8 mouse cellular contexts compared by ENCODE assay signal in the genomic region with DNA sequence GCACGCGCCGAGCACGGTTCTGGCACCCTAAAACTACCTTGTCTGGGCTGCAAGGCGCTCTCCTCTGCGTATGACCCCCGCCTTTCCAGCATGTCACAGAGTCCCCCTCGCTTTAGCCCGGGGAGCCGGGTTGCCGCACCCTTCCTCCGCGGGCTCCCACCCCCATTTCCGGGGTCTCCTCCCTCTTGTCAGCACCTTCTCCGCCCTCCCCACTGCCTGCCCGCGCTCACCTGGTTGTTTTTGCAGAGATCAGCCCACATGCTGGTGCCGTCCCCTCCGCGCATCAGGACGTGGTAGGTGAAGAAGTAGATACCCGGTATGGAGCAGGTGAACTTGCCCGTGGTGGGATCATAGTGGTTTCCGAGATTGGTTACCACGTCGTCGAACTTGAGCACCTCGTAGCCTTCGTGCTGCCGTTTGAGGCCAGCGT. TPM values are rescaled to one million over a fixed set of nuclear protein-coding genes. Genes with fewer than 3 reads are reported as not detected.
A peak's percentile ranks its signal among the peaks of the same experiment; 100 is the strongest.
DNase-seq lines count a peak whose midpoint lies in the region; ATAC-seq and TF ChIP-seq lines count a peak whose summit lies in the region.

No protein-coding gene starts in this region.

- no peak for DNase-seq in heart, postnatal 4 days
- no peak for DNase-seq in forebrain, embryonic 14.5 days (ENCODE audit: low spot score)
- no peak for DNase-seq in kidney, postnatal 0 days (ENCODE audit: low spot score)
- DNase-seq in thymus, postnatal 25 days = peak; percentile 71
- DNase-seq in spleen, postnatal 10 days (ENCODE audit: low spot score in 2 of 2) = no peak

- TF ChIP-seq CTCF in kidney, postnatal 0 days (IDR thresholded peaks at IDR 0.05; ENCODE audit: low read depth) = no peak

- H3K9me3 ChIP-seq in heart, embryonic 13.5 days = no peaks in the 10 kb centered on the region
- no peaks in the 10 kb centered on the region for H3K9me3 ChIP-seq in forebrain, embryonic 14.5 days (replicated peaks; ENCODE audit: control insufficient read depth, low read length)
- no peaks in the 10 kb centered on the region for H3K9me3 ChIP-seq in kidney, postnatal 0 days (replicated peaks; ENCODE audit: low read length)
- H3K9me3 ChIP-seq in midbrain, embryonic 16.5 days (replicated peaks; ENCODE audit: control insufficient read depth, low read length, poor library complexity, severe bottlenecking) = no peaks in the 10 kb centered on the region

- H3K4me2 ChIP-seq in heart, embryonic 13.5 days = peak overlapping the region; percentile 99
- peak overlapping the region; percentile 99 for H3K4me2 ChIP-seq in forebrain, embryonic 14.5 days (ENCODE audit: low read length)
- H3K4me2 ChIP-seq in kidney, postnatal 0 days (ENCODE audit: low read length) = peak overlapping the region; percentile 99
- peak overlapping the region; percentile 100 for H3K4me2 ChIP-seq in midbrain, embryonic 16.5 days (ENCODE audit: low read length)

- peaks cover 27% of the 10 kb centered on the region for H3K4me1 ChIP-seq in heart, embryonic 13.5 days
- H3K4me1 ChIP-seq in forebrain, embryonic 14.5 days (ENCODE audit: control insufficient read depth, insufficient read depth, low read length) = peaks cover 14% of the 10 kb centered on the region
- H3K4me1 ChIP-seq in kidney, postnatal 0 days (replicated peaks; ENCODE audit: insufficient read depth, low read length) = peaks cover 14% of the 10 kb centered on the region; the same call in 1 of the 2 replicates
- H3K4me1 ChIP-seq in midbrain, embryonic 16.5 days (ENCODE audit: control insufficient read depth, insufficient read depth, low read length) = peaks cover 19% of the 10 kb centered on the region

- H3K36me3 ChIP-seq in heart, embryonic 13.5 days = no peaks in the 10 kb centered on the region
- no peaks in the 10 kb centered on the region for H3K36me3 ChIP-seq in forebrain, embryonic 14.5 days (ENCODE audit: control insufficient read depth, insufficient read depth, low read length)
- no peaks in the 10 kb centered on the region for H3K36me3 ChIP-seq in kidney, postnatal 0 days (ENCODE audit: insufficient read depth, low read length)
- no peaks in the 10 kb centered on the region for H3K36me3 ChIP-seq in midbrain, embryonic 16.5 days (ENCODE audit: control insufficient read depth, insufficient read depth, low read length)

- H3K9ac ChIP-seq in heart, embryonic 13.5 days = peak overlapping the region; percentile 80
- H3K9ac ChIP-seq in forebrain, embryonic 14.5 days (ENCODE audit: low read length) = peak overlapping the region; percentile 56
- H3K9ac ChIP-seq in kidney, postnatal 0 days (ENCODE audit: low read depth, low read length) = 0 out of 2 replicates have a peak overlapping the region, but pooled peaks have one; percentile 18
- peak overlapping the region; percentile 74 for H3K9ac ChIP-seq in midbrain, embryonic 16.5 days (ENCODE audit: low read depth, low read length)

- no peak overlapping the region; the same call in 1 of the 2 replicates for H3K27ac ChIP-seq in heart, embryonic 13.5 days (replicated peaks)
- no peak overlapping the region for H3K27ac ChIP-seq in forebrain, embryonic 14.5 days (ENCODE audit: low read depth, low read length)
- no peak overlapping the region for H3K27ac ChIP-seq in kidney, postnatal 0 days
- 0 out of 2 replicates have a peak overlapping the region, but pooled peaks have one; percentile 4 for H3K27ac ChIP-seq in midbrain, embryonic 16.5 days (ENCODE audit: low read length)

- 3% methylated on average over 31 of the region's 31 CpGs for WGBS in heart, embryonic 13.5 days
- WGBS in forebrain, embryonic 14.5 days = 2% methylated on average over 31 of the region's 31 CpGs
- WGBS in kidney, postnatal 0 days = 5% methylated on average over 31 of the region's 31 CpGs
- 2% methylated on average over 31 of the region's 31 CpGs for WGBS in midbrain, embryonic 16.5 days

- H3K4me3 ChIP-seq in heart, embryonic 13.5 days = peak overlapping the region; percentile 67
- H3K4me3 ChIP-seq in forebrain, embryonic 14.5 days (ENCODE audit: low read depth, low read length) = peak overlapping the region; percentile 52
- peak overlapping the region; percentile 57 for H3K4me3 ChIP-seq in kidney, postnatal 0 days (replicated peaks; ENCODE audit: low read depth, low read length)
- peak overlapping the region; percentile 62 for H3K4me3 ChIP-seq in midbrain, embryonic 16.5 days (ENCODE audit: low read depth, low read length)

- peaks cover 40% of the 10 kb centered on the region for H3K27me3 ChIP-seq in heart, embryonic 13.5 days (replicated peaks)
- peaks cover 33% of the 10 kb centered on the region for H3K27me3 ChIP-seq in forebrain, embryonic 14.5 days (replicated peaks; ENCODE audit: control insufficient read depth, insufficient read depth, low read length)
- peaks cover 25% of the 10 kb centered on the region for H3K27me3 ChIP-seq in kidney, postnatal 0 days (ENCODE audit: insufficient read depth, low read length)
- peaks cover 22% of the 10 kb centered on the region for H3K27me3 ChIP-seq in midbrain, embryonic 16.5 days (ENCODE audit: control insufficient read depth, insufficient read depth, low read depth, low read length)

- ATAC-seq in heart, embryonic 13.5 days (ENCODE audit: extremely low read depth, insufficient number of reproducible peaks, low FRiP score, low TSS enrichment) = no peak
- peak; percentile 60 for ATAC-seq in activated CD4-positive, CD25-positive, alpha-beta regulatory T cell, adult 4 months
- peak; percentile 18 for ATAC-seq in forebrain, embryonic 14.5 days
- ATAC-seq in kidney, postnatal 0 days (replicated peaks; ENCODE audit: low FRiP score, low read depth) = no peak; the same call in 1 of the 2 replicates
- peak; percentile 41 for ATAC-seq in midbrain, embryonic 16.5 days

RNA-seq across cellular contexts. Expression of gene C1ql3, which starts 1.6 kb away (rescaled TPM):
- 1.3 and 1.4 TPM in 2 replicates for polyA plus RNA-seq in heart, embryonic 13.5 days (2015; fragmentation: Nextera tagmentation; extraction: Ambion mirVana)
- total RNA-seq in heart, postnatal 4 days (2021) = under 1 TPM in 1 of 2 experiments, not detected in 1; 0.14 TPM
- not detected for polyA plus RNA-seq in activated CD4-positive, CD25-positive, alpha-beta regulatory T cell, adult 4 months (2017; shearing (Covaris generic))
- 1.7 and 1.9 TPM in 2 replicates for polyA plus RNA-seq in forebrain, embryonic 14.5 days (2014; fragmentation: Nextera tagmentation; extraction: Ambion mirVana)
- polyA plus RNA-seq in kidney, postnatal 0 days (2015; fragmentation: Nextera tagmentation; extraction: Ambion mirVana) = 1.7 TPM in 2 replicates
- polyA plus RNA-seq in midbrain, embryonic 16.5 days (2015; fragmentation: Nextera tagmentation; extraction: Ambion mirVana) = 1.8 and 2.2 TPM in 2 replicates

Comparison
In these comparisons a context has a peak if more than half of its experiments do, and no peak if none do; other contexts are left out.
1. ATAC-seq: peak in activated CD4-positive, CD25-positive, alpha-beta regulatory T cell, adult 4 months (single experiment), forebrain, embryonic 14.5 days (single experiment) and midbrain, embryonic 16.5 days (single experiment); none in heart, embryonic 13.5 days (single experiment) and kidney, postnatal 0 days (single experiment).
2. H3K9ac ChIP-seq: peak in every context shown above with its lines; median percentile 80 in heart, embryonic 13.5 days; 74 in midbrain, embryonic 16.5 days; 56 in forebrain, embryonic 14.5 days; 18 in kidney, postnatal 0 days.
3. Peak in every context shown above with its lines, with median percentiles within 50 percentile points of each other: H3K4me2 ChIP-seq and H3K4me3 ChIP-seq.